Mouse (Mus musculus): Measurements from ENCODE around the gene Nat8l. TPM values are rescaled to one million over a fixed set of nuclear protein-coding genes. Genes with fewer than 3 reads are reported as not detected.

The Nat8l gene
- polyA plus RNA-seq, 1 experiment: 5.8 TPM

- 83% methylated on average over 5 of the region's 5 CpGs for whole genome bisulfite sequencing
Observed at GRCm38 (mm10) chr5:34004618-34005017, 8.8 kb downstream of the Nat8l start.

GRCm38 (mm10) chr5:34006832-34007231, 11.0 kb downstream of the Nat8l start:
- WGBS: 84% methylated on average over 4 of the region's 4 CpGs
- no peaks in the 10 kb centered on the region for H3K27me3 ChIP-seq (replicated peaks; ENCODE audit: control insufficient read depth, insufficient read depth, low read length)
- TF ChIP-seq CTCF (conservative IDR thresholded peaks at IDR 0.05; ENCODE audit: insufficient read depth, insufficient read length, low read depth, low read length): no peak
- no peak for TF ChIP-seq POLR2A (IDR thresholded peaks at IDR 0.05; ENCODE audit: low read depth, low read length)

More at GRCm38 (mm10) chr5:34004618-34005017, 8.8 kb downstream of the Nat8l start:
- TF ChIP-seq CTCF (conservative IDR thresholded peaks at IDR 0.05; ENCODE audit: insufficient read depth, insufficient read length, low read depth, low read length): no peak
- no peak for TF ChIP-seq POLR2A (IDR thresholded peaks at IDR 0.05; ENCODE audit: low read depth, low read length)
- Histone ChIP-seq H3K27ac (ENCODE audit: insufficient read depth, low read depth, low read length) (no peak overlapping the region), H3K36me3 (ENCODE audit: control insufficient read depth, insufficient read depth, low read length) (no peaks in the 10 kb centered on the region), H3K4me3 (ENCODE audit: insufficient read depth, low read depth, low read length) (no peak overlapping the region), H3K4me1 (ENCODE audit: control insufficient read depth, insufficient read depth, low read length) (no peaks in the 10 kb centered on the region), H3K27me3 (replicated peaks; ENCODE audit: control insufficient read depth, insufficient read depth, low read length) (no peaks in the 10 kb centered on the region)
- no peak for DNase-seq

GRCm38 (mm10) chr5:34007392-34007941, 11.7 kb downstream of the Nat8l start:
- Histone ChIP-seq H3K27me3 (replicated peaks; ENCODE audit: control insufficient read depth, insufficient read depth, low read length) (no peaks in the 10 kb centered on the region), H3K4me3 (ENCODE audit: insufficient read depth, low read depth, low read length) (no peak overlapping the region), H3K36me3 (ENCODE audit: control insufficient read depth, insufficient read depth, low read length) (no peaks in the 10 kb centered on the region), H3K4me1 (ENCODE audit: control insufficient read depth, insufficient read depth, low read length) (no peaks in the 10 kb centered on the region), H3K27ac (ENCODE audit: insufficient read depth, low read depth, low read length) (no peak overlapping the region)
- 86% methylated on average over 4 of the region's 4 CpGs for WGBS
- TF ChIP-seq POLR2A (IDR thresholded peaks at IDR 0.05; ENCODE audit: low read depth, low read length) (no peak), CTCF (conservative IDR thresholded peaks at IDR 0.05; ENCODE audit: insufficient read depth, insufficient read length, low read depth, low read length) (no peak)
- no peak for DNase-seq

More at GRCm38 (mm10) chr5:34006832-34007231, 11.0 kb downstream of the Nat8l start:
- no peaks in the 10 kb centered on the region for H3K4me1 ChIP-seq (ENCODE audit: control insufficient read depth, insufficient read depth, low read length)
- H3K27ac ChIP-seq (ENCODE audit: insufficient read depth, low read depth, low read length): no peak overlapping the region
- no peak overlapping the region for H3K4me3 ChIP-seq (ENCODE audit: insufficient read depth, low read depth, low read length)
- H3K36me3 ChIP-seq (ENCODE audit: control insufficient read depth, insufficient read depth, low read length): no peaks in the 10 kb centered on the region
- DNase-seq: no peak

GRCm38 (mm10) chr5:34014652-34015051, 18.9 kb downstream of the Nat8l start:
- H3K27ac ChIP-seq (ENCODE audit: insufficient read depth, low read depth, low read length): no peak overlapping the region
- DNase-seq: no peak
- H3K27me3 ChIP-seq (replicated peaks; ENCODE audit: control insufficient read depth, insufficient read depth, low read length): no peaks in the 10 kb centered on the region
- no peak for TF ChIP-seq CTCF (conservative IDR thresholded peaks at IDR 0.05; ENCODE audit: insufficient read depth, insufficient read length, low read depth, low read length)
- no peak for TF ChIP-seq POLR2A (IDR thresholded peaks at IDR 0.05; ENCODE audit: low read depth, low read length)
- H3K4me3 ChIP-seq (ENCODE audit: insufficient read depth, low read depth, low read length): no peak overlapping the region
- H3K36me3 ChIP-seq (ENCODE audit: control insufficient read depth, insufficient read depth, low read length): no peaks in the 10 kb centered on the region
- no peaks in the 10 kb centered on the region for H3K4me1 ChIP-seq (ENCODE audit: control insufficient read depth, insufficient read depth, low read length)
- WGBS: 50% methylated on average over 1 of the region's 1 CpGs

GRCm38 (mm10) chr5:34018968-34019367, 23.2 kb downstream of the Nat8l start:
- no peak overlapping the region for H3K27ac ChIP-seq (ENCODE audit: insufficient read depth, low read depth, low read length)
- no peaks in the 10 kb centered on the region for H3K36me3 ChIP-seq (ENCODE audit: control insufficient read depth, insufficient read depth, low read length)
- 84% methylated on average over 4 of the region's 4 CpGs for WGBS
- no peak overlapping the region for H3K4me3 ChIP-seq (ENCODE audit: insufficient read depth, low read depth, low read length)
- no peaks in the 10 kb centered on the region for H3K4me1 ChIP-seq (ENCODE audit: control insufficient read depth, insufficient read depth, low read length)
- H3K27me3 ChIP-seq (replicated peaks; ENCODE audit: control insufficient read depth, insufficient read depth, low read length): no peaks in the 10 kb centered on the region
- no peak for DNase-seq
- TF ChIP-seq POLR2A (IDR thresholded peaks at IDR 0.05; ENCODE audit: low read depth, low read length): no peak
- no peak for TF ChIP-seq CTCF (conservative IDR thresholded peaks at IDR 0.05; ENCODE audit: insufficient read depth, insufficient read length, low read depth, low read length)

GRCm38 (mm10) chr5:34030101-34030500, 34.3 kb downstream of the Nat8l start:
- no peaks in the 10 kb centered on the region for H3K36me3 ChIP-seq (ENCODE audit: control insufficient read depth, insufficient read depth, low read length)
- TF ChIP-seq POLR2A (IDR thresholded peaks at IDR 0.05; ENCODE audit: low read depth, low read length) (no peak), CTCF (conservative IDR thresholded peaks at IDR 0.05; ENCODE audit: insufficient read depth, insufficient read length, low read depth, low read length) (no peak)
- no peaks in the 10 kb centered on the region for H3K27me3 ChIP-seq (replicated peaks; ENCODE audit: control insufficient read depth, insufficient read depth, low read length)
- H3K4me3 ChIP-seq (ENCODE audit: insufficient read depth, low read depth, low read length): no peak overlapping the region
- 71% methylated on average over 4 of the region's 4 CpGs for WGBS
- DNase-seq: no peak
- H3K27ac ChIP-seq (ENCODE audit: insufficient read depth, low read depth, low read length): no peak overlapping the region
- H3K4me1 ChIP-seq (ENCODE audit: control insufficient read depth, insufficient read depth, low read length): no peaks in the 10 kb centered on the region

- TF ChIP-seq POLR2A (IDR thresholded peaks at IDR 0.05; ENCODE audit: low read depth, low read length) (no peak), CTCF (conservative IDR thresholded peaks at IDR 0.05; ENCODE audit: insufficient read depth, insufficient read length, low read depth, low read length) (no peak)
- H3K36me3 ChIP-seq (ENCODE audit: control insufficient read depth, insufficient read depth, low read length): no peaks in the 10 kb centered on the region
- 48% methylated on average over 6 of the region's 6 CpGs for whole genome bisulfite sequencing
- no peak overlapping the region for H3K27ac ChIP-seq (ENCODE audit: insufficient read depth, low read depth, low read length)
- no peaks in the 10 kb centered on the region for H3K4me1 ChIP-seq (ENCODE audit: control insufficient read depth, insufficient read depth, low read length)
- no peak for DNase-seq
- no peaks in the 10 kb centered on the region for H3K27me3 ChIP-seq (replicated peaks; ENCODE audit: control insufficient read depth, insufficient read depth, low read length)
- no peak overlapping the region for H3K4me3 ChIP-seq (ENCODE audit: insufficient read depth, low read depth, low read length)
Observed at GRCm38 (mm10) chr5:34031022-34031421, 35.2 kb downstream of the Nat8l start.
